Mouse (Mus musculus) neural tube, embryonic 14.5 days (tissue): Measurements from ENCODE around the gene Fgf22. TPM values are rescaled to one million over a fixed set of nuclear protein-coding genes. Genes with fewer than 3 reads are reported as not detected.

ENCODE experiments used
- ATAC-seq: fragments of 200-750 bp; cut with Nextera tagmentation; 2 replicates; pipeline ENCODE4 v1.8.0; 2017; ENCODE audit warnings: low read depth, mild to moderate bottlenecking, moderate TSS enrichment, moderate library complexity
- H3K27ac ChIP-seq: fragments of 300-500 bp; sonication (generic); 2 replicates; pipeline ENCODE4 v1.5.1; 2014; ENCODE audit warnings: low read depth, mild to moderate bottlenecking, control low read depth, low read length, moderate library complexity, mixed read lengths
- H3K27me3 ChIP-seq: fragments of 300-500 bp; sonication (generic); 2 replicates; pipeline ENCODE4 v1.6.1; 2014; ENCODE audit warnings: low read length; ENCODE audit not compliant: control insufficient read depth, insufficient read depth
- H3K36me3 ChIP-seq: fragments of 300-500 bp; sonication (generic); 2 replicates; pipeline ENCODE4 v1.6.1; 2014; ENCODE audit warnings: low read length, mixed read lengths; ENCODE audit not compliant: control insufficient read depth, insufficient read depth
- H3K4me1 ChIP-seq: fragments of 300-500 bp; sonication (generic); 2 replicates; pipeline ENCODE4 v1.6.1; 2014; ENCODE audit warnings: low read length; ENCODE audit not compliant: control insufficient read depth, insufficient read depth
- H3K4me2 ChIP-seq: fragments of 300-500 bp; sonication (generic); 2 replicates; pipeline ENCODE4 v1.6.1; 2014; ENCODE audit warnings: mild to moderate bottlenecking, low read depth, low read length, control low read depth
- H3K4me3 ChIP-seq: fragments of 300-500 bp; sonication (generic); 2 replicates; pipeline ENCODE4 v1.5.1; 2014; ENCODE audit warnings: low read depth, low read length, control low read depth, mixed read lengths
- H3K9ac ChIP-seq: fragments of 300-500 bp; sonication (generic); replicated peaks from 2 replicates; pipeline ENCODE4 v1.6.1; 2014; ENCODE audit warnings: low read depth, mild to moderate bottlenecking, control low read depth, low read length, mixed read lengths
- H3K9me3 ChIP-seq: fragments of 300-500 bp; sonication (generic); 2 replicates; pipeline ENCODE4 v1.6.1; 2016; ENCODE audit warnings: low read length; ENCODE audit not compliant: control insufficient read depth
- whole genome bisulfite sequencing: fragments of 180-500 bp; shearing (Covaris S2); extraction: QIAGEN DNeasy Blood & Tissue Kit; methylation state at CpG from one replicate; pipeline ENCODE4 v1.1.7; 2014; 5-methylcytosine and 5-hydroxymethylcytosine counted together
- polyA plus RNA-seq: library from polyadenylated mRNA; unstranded; fragments of >200 nt; fragmentation: Nextera tagmentation; extraction: Ambion mirVana; gene quantifications from 2 replicates; pipeline ENCODE4 v1.2.1, GENCODE M21; 2014

Gene Fgf22
- polyA plus RNA-seq, 1 experiment from 2014 or later = 2.3 TPM

DNA sequence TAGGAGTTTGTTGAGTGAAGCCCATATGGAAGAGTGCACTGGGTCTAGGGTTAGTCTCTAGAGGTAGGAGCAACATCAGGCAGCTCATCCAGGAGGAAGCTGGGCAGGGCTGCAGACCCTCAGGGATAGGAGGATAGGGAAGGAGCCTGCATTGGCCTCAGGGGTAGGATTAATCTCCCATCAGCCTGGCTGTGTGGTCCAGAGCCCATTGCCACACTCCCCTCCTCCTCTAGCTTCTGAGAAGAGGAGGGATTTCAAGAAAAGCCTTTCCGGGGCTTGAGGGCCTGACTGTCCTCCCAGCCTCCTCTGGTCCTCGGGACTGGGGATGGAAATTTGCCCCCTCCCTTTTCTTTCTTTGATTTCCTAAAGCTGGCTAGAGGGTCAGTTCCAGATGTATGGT lies 24.3 kb downstream of the Fgf22 start:
- Histone ChIP-seq H3K4me2 (no peak overlapping the region), H3K27me3 (peaks cover 8% of the 10 kb centered on the region)
- 24% methylated on average over 2 of the region's 2 CpGs for WGBS

DNA sequence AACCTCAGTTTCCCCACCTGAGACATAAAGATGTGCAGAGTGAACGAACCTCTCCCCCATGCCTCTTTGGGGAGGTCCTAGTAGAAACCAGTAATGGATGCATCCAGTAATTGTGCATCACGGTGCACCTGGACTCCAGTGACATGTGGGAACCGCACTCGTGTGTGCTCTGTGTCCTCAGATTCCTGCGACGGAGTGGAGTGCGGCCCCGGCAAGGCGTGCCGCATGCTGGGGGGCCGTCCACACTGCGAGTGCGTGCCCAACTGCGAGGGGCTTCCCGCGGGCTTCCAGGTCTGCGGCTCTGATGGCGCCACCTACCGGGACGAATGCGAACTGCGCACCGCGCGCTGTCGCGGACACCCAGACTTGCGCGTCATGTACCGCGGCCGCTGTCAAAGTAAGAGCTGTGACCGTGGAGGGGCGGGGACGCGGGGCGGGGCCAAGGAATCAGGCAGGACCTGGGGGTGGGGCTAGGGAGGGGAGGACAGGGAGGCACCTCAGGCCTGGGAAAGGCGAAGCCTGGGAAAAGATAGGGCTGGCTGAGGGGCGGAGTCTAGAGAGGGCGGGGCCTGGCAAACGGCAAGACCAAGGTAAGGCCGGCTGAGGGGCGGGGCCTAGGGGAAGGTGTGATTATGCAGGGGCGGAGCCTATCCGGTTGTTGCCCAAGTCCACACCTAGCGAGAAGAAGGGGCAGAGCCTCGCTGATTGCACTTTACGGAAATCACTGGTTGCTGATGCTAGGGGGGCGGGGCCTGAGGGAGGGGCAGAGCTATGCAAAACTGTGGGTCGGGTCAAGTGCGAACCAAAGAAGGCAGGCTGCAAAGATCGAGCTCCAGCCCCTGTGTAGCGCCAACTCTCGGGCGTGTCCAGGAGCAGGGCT lies 25.1 kb downstream of the Fgf22 start:
- Histone ChIP-seq H3K4me1 (peaks cover 3% of the 10 kb centered on the region; the same call in 1 of the 2 replicates), H3K4me3 (peak overlapping the region; percentile 35), H3K4me2 (peak overlapping the region; percentile 64), H3K36me3 (no peaks in the 10 kb centered on the region), H3K9me3 (no peaks in the 10 kb centered on the region), H3K27ac (no peak overlapping the region), H3K9ac (no peak overlapping the region), H3K27me3 (peaks cover 8% of the 10 kb centered on the region)
- 2% methylated on average over 55 of the region's 55 CpGs for WGBS
- ATAC-seq = peak; percentile 92

More for the DNA sequence above, 24.3 kb downstream of the Fgf22 start:
- Histone ChIP-seq H3K4me3 (no peak overlapping the region), H3K36me3 (no peaks in the 10 kb centered on the region), H3K9ac (no peak overlapping the region), H3K9me3 (no peaks in the 10 kb centered on the region), H3K4me1 (peaks cover 3% of the 10 kb centered on the region; the same call in 1 of the 2 replicates), H3K27ac (no peak overlapping the region)
- no peak for ATAC-seq

DNA sequence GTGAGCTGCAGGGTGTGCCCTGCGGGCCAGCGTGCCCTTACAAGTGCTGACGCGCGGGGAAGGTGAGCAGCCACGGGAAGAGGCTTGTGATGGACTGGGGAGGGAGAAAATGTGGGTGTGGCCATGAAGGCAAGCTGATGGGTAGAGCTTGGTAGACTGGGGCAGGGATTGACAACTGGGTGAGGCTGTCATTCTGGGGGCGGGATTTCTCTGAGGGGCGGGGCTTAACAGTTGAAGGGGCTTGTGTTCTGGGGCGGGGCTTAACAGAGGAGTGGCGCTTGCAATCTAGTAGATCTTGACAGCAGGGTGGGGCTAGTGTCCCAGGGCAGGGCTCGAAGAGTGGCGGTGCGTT lies 25.8 kb downstream of the Fgf22 start:
- peak overlapping the region; percentile 35 for H3K4me3 ChIP-seq
- no peak overlapping the region for H3K27ac ChIP-seq
- peak overlapping the region; percentile 64 for H3K4me2 ChIP-seq
- peaks cover 8% of the 10 kb centered on the region for H3K27me3 ChIP-seq
- no peaks in the 10 kb centered on the region for H3K36me3 ChIP-seq
- H3K9me3 ChIP-seq = no peaks in the 10 kb centered on the region
- H3K9ac ChIP-seq = no peak overlapping the region
- WGBS = 0% methylated on average over 13 of the region's 13 CpGs
- peaks cover 3% of the 10 kb centered on the region; the same call in 1 of the 2 replicates for H3K4me1 ChIP-seq
- ATAC-seq = peak; percentile 50

DNA sequence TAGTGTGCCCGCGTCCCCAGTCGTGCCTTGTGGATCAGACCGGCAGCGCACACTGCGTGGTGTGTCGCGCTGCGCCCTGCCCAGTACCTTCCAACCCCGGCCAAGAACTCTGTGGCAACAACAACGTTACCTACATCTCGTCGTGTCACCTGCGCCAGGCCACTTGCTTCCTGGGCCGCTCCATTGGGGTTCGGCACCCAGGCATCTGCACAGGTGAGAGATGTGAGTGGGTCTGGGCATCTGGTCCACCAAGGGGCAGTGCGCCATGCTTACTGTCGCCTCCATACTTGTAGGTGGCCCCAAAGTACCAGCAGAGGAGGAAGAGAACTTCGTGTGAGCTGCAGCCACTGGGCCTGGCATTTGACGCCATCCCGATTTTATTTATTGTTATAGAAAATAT lies 26.3 kb downstream of the Fgf22 start:
- ATAC-seq = peak; percentile 3; the same call in 1 of the 2 replicates
- peaks cover 3% of the 10 kb centered on the region; the same call in 1 of the 2 replicates for H3K4me1 ChIP-seq
- H3K27ac ChIP-seq = no peak overlapping the region
- 28% methylated on average over 21 of the region's 21 CpGs for WGBS
- H3K9me3 ChIP-seq = no peaks in the 10 kb centered on the region
- H3K36me3 ChIP-seq = no peaks in the 10 kb centered on the region
- H3K4me2 ChIP-seq = peak overlapping the region; percentile 64
- no peak overlapping the region for H3K9ac ChIP-seq
- no peak overlapping the region for H3K4me3 ChIP-seq
- peaks cover 8% of the 10 kb centered on the region for H3K27me3 ChIP-seq

DNA sequence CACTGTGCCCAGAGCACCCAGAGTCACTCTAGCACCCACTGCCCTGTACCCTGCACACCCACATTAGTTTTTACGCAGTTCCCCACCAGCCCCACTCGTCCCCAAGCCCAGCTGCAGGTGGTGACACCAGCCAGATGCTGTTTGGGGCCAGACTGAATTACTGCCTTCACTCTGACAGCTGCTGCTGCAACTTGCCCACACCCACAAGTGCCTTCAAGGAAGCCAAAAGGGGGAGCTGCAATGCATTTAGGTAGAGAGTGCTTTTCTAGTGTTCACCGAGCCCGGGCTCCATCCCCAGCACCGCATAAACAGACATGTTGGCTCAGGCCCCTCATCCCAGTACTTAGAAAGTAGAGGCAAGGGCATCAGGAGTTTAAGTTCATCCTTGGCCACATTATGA lies 27.1 kb downstream of the Fgf22 start:
- no peaks in the 10 kb centered on the region for H3K9me3 ChIP-seq
- H3K4me3 ChIP-seq = no peak overlapping the region
- WGBS = 53% methylated on average over 5 of the region's 5 CpGs
- H3K27me3 ChIP-seq = peaks cover 6% of the 10 kb centered on the region
- ATAC-seq = no peak
- no peak overlapping the region for H3K4me2 ChIP-seq
- H3K36me3 ChIP-seq = no peaks in the 10 kb centered on the region
- no peak overlapping the region for H3K9ac ChIP-seq
- H3K4me1 ChIP-seq = peaks cover 3% of the 10 kb centered on the region; the same call in 1 of the 2 replicates
- no peak overlapping the region for H3K27ac ChIP-seq

DNA sequence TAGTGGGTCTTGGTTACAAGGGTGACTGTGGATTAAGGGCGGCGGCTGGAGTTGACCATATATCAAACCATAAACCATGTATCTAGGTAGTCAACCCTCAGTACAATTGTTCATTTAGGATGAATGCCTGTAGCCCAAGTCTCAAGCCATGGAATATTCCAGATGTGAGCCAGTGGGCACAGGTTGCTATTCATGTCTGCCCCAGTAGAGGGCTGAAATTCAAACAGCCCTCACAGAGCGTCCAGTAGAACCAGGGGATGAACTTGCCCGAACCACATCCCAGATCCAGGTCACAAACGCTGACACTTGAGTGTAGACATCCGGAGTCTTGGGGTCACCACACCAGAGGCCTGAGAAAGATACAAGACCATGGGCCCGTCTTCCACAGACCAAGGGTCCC lies 28.2 kb downstream of the Fgf22 start:
- no peaks in the 10 kb centered on the region for H3K9me3 ChIP-seq
- H3K4me2 ChIP-seq = no peak overlapping the region
- 68% methylated on average over 7 of the region's 7 CpGs for WGBS
- H3K4me1 ChIP-seq = no peaks in the 10 kb centered on the region
- H3K27ac ChIP-seq = no peak overlapping the region
- peaks cover 2% of the 10 kb centered on the region; the same call in 1 of the 2 replicates for H3K27me3 ChIP-seq
- H3K9ac ChIP-seq = no peak overlapping the region
- no peak overlapping the region for H3K4me3 ChIP-seq
- ATAC-seq = no peak
- no peaks in the 10 kb centered on the region for H3K36me3 ChIP-seq

DNA sequence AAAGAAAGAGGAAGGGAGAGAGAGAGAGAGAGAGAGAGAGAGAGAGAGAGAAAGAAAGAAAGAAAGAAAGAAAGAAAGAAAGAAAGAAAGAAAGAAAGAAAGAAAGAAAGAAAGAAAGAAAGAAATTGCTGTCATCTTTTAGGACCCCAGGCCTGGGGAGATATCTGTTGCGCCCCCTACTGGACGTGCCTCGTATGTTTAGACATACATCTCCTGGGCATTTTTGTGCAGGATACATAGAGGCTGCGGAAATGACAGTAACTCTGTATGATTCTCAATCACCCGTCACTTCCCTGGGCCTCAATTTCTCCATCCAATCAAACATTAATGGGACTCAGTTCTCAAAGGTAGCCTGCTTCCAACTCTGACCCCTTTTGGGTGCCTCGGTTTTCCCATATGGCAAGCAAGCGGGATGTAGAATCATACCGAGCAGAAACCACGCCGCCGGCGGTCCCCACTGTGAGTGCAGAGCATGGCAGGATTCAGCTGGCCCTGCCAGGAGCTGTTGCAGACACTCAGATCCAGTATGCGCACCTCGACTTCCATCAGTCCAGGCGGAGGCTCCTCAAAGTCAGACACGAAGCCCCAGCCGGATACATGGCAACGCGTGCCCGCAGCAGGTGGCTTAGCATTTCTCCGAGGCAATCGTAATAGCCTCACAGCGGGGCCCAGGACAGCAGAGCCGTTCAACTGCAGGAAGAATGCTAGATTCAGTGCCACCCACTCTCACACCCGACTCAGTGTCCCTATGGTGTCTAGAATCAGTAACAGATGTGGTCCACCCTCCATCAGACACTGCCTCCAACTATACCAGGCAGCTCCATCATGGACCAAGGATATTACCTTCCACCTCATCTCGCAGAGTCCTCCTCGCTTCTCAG lies 29.3 kb downstream of the Fgf22 start:
- WGBS = 30% methylated on average over 27 of the region's 27 CpGs
- no peak overlapping the region for H3K9ac ChIP-seq
- H3K9me3 ChIP-seq = no peaks in the 10 kb centered on the region
- H3K4me1 ChIP-seq = no peaks in the 10 kb centered on the region
- no peaks in the 10 kb centered on the region for H3K36me3 ChIP-seq
- peaks cover 2% of the 10 kb centered on the region; the same call in 1 of the 2 replicates for H3K27me3 ChIP-seq
- no peak for ATAC-seq
- H3K4me2 ChIP-seq = no peak overlapping the region
- H3K27ac ChIP-seq = no peak overlapping the region
- no peak overlapping the region for H3K4me3 ChIP-seq

DNA sequence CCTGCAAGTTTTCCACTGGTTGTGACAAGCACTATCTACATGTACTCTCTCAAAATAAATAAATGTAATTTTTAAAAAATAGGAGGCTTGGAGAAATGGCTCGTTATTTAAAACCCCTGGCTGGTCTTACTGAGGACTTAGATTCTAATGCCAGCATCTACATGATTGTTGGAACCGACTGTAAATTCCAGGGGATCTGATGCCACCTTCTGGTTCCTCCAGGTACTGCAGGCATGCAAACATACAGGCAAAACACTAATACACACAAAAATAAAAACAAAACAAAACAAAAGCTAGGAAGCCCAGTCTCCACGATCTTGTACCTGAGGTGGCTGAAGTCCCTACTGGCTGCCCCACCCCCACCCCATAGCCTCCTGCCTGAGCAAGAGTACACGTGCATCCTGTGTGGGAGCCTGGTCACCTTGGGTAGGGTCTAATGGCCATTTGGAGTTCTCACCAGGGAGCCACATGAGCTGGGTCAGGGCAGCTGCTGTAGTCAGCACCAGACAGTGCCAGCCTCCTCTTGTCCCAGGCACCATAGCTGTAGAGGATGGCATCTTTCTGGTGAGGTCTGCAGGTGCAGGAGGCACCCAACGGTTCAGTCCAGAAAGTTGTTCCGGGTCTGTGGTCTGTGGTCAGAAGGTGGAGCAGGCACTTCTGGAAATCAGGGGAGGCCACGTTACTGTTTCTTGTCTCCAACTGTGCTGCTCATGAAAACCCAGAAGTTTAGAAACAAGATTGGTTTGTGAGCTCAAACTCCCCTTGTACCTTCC lies 33.7 kb downstream of the Fgf22 start:
- H3K36me3 ChIP-seq = no peaks in the 10 kb centered on the region
- no peaks in the 10 kb centered on the region; the same call in 1 of the 2 replicates for H3K27me3 ChIP-seq
- no peaks in the 10 kb centered on the region for H3K9me3 ChIP-seq
- H3K4me1 ChIP-seq = no peaks in the 10 kb centered on the region
- H3K4me2 ChIP-seq = no peak overlapping the region
- 0 out of 2 replicates have a peak, but pooled peaks have one; percentile 12 for ATAC-seq
- WGBS = 35% methylated on average over 7 of the region's 7 CpGs
- no peak overlapping the region for H3K4me3 ChIP-seq
- H3K27ac ChIP-seq = no peak overlapping the region
- H3K9ac ChIP-seq = no peak overlapping the region
